Mouse (Mus musculus) intestine, postnatal 0 days (tissue): ENCODE results near the gene Herc1. TPM values are rescaled to one million over a fixed set of nuclear protein-coding genes. Genes with fewer than 3 reads are reported as not detected.

Source experiments
- ATAC-seq: fragments of 200-750 bp; cut with Nextera tagmentation; 2 replicates; pipeline ENCODE4 v1.8.0; 2017; ENCODE audit warnings: mild to moderate bottlenecking, moderate TSS enrichment, moderate library complexity
- H3K27ac ChIP-seq: fragments of 300-500 bp; sonication (generic); 2 replicates; pipeline ENCODE4 v1.5.1; 2014; ENCODE audit warnings: mild to moderate bottlenecking, low read depth, low read length, moderate library complexity
- H3K27me3 ChIP-seq: fragments of 300-500 bp; sonication (generic); replicated peaks from 2 replicates; pipeline ENCODE4 v1.6.1; 2014; ENCODE audit warnings: low read length, mixed read lengths; ENCODE audit not compliant: control insufficient read depth, insufficient read depth
- H3K36me3 ChIP-seq: fragments of 300-500 bp; sonication (generic); 2 replicates; pipeline ENCODE4 v1.6.1; 2014; ENCODE audit warnings: mild to moderate bottlenecking, moderate library complexity; ENCODE audit not compliant: control insufficient read depth, insufficient read depth
- H3K4me1 ChIP-seq: fragments of 300-500 bp; sonication (generic); replicated peaks from 2 replicates; pipeline ENCODE4 v1.6.1; 2014; ENCODE audit warnings: antibody characterized with exemption, low read length, mixed read lengths; ENCODE audit not compliant: control insufficient read depth, insufficient read depth
- H3K4me2 ChIP-seq: fragments of 300-500 bp; sonication (generic); replicated peaks from 2 replicates; pipeline ENCODE4 v1.6.1; 2014; ENCODE audit warnings: low read depth, mild to moderate bottlenecking, moderate library complexity
- H3K4me3 ChIP-seq: fragments of 300-500 bp; sonication (generic); 2 replicates; pipeline ENCODE4 v1.5.1; 2014; ENCODE audit warnings: low read depth, low read length
- H3K9ac ChIP-seq: fragments of 300-500 bp; sonication (generic); 2 replicates; pipeline ENCODE4 v1.6.1; 2014; ENCODE audit warnings: mild to moderate bottlenecking, low read depth, low read length
- H3K9me3 ChIP-seq: fragments of 300-500 bp; sonication (generic); 2 replicates; pipeline ENCODE4 v1.6.1; 2016; ENCODE audit warnings: mixed run types; ENCODE audit not compliant: control insufficient read depth
- CTCF ChIP-seq: sonication (generic); IDR thresholded peaks from 2 replicates; pipeline ENCODE4 v1.5.1; 2016; ENCODE audit warnings: low read depth, mild to moderate bottlenecking, control low read depth, antibody characterized with exemption, moderate library complexity
- WGBS: fragments of 180-500 bp; shearing (Covaris S2); extraction: QIAGEN DNeasy Blood & Tissue Kit; methylation state at CpG from one replicate; pipeline ENCODE4 v1.1.7; 2014; 5-methylcytosine and 5-hydroxymethylcytosine counted together
- polyA plus RNA-seq: library from polyadenylated mRNA; unstranded; fragments of >200 nt; fragmentation: Nextera tagmentation; extraction: Ambion mirVana; gene quantifications from 2 replicates; pipeline ENCODE4 v1.2.1, GENCODE M21; 2015

Herc1 gene
- polyA plus RNA-seq, 1 experiment from 2014 or later = 7.2 TPM

- Histone ChIP-seq H3K9ac (no peak overlapping the region), H3K36me3 (peaks cover 24% of the 10 kb centered on the region), H3K27ac (no peak overlapping the region), H3K4me3 (no peak overlapping the region), H3K9me3 (no peaks in the 10 kb centered on the region), H3K4me2 (no peak overlapping the region), H3K27me3 (no peaks in the 10 kb centered on the region), H3K4me1 (peaks cover 12% of the 10 kb centered on the region; the same call in 1 of the 2 replicates)
- no peak for ATAC-seq
- TF ChIP-seq CTCF = no peak
- 75% methylated on average over 7 of the region's 7 CpGs for WGBS
These were observed 160.1 kb downstream of the Herc1 start for GRCm38 (mm10) chr9:66510351-66510841.

- 0% methylated on average over 2 of the region's 2 CpGs for WGBS
- H3K4me1 ChIP-seq = peaks cover 12% of the 10 kb centered on the region; the same call in 1 of the 2 replicates
- peaks cover 24% of the 10 kb centered on the region for H3K36me3 ChIP-seq
- H3K9ac ChIP-seq = peak overlapping the region; percentile 79; the same call in 1 of the 2 replicates
- ATAC-seq = no peak
- H3K4me3 ChIP-seq = peak overlapping the region; percentile 63
- no peak; the same call in 1 of the 2 replicates for TF ChIP-seq CTCF
- no peaks in the 10 kb centered on the region for H3K9me3 ChIP-seq
- peak overlapping the region; percentile 94; the same call in 1 of the 2 replicates for H3K27ac ChIP-seq
- H3K4me2 ChIP-seq = peak overlapping the region; percentile 96
- no peaks in the 10 kb centered on the region for H3K27me3 ChIP-seq
These were observed 160.7 kb downstream of the Herc1 start for GRCm38 (mm10) chr9:66510944-66511343.

GRCm38 (mm10) chr9:66511580-66512350, 161.5 kb downstream of the Herc1 start:
- WGBS = under 1% methylated on average over 78 of the region's 78 CpGs
- Histone ChIP-seq H3K9me3 (no peaks in the 10 kb centered on the region), H3K4me3 (peak overlapping the region; percentile 63), H3K27ac (peak overlapping the region; percentile 94), H3K9ac (peak overlapping the region; percentile 79), H3K36me3 (peaks cover 32% of the 10 kb centered on the region), H3K4me2 (peak overlapping the region; percentile 96), H3K4me1 (peaks cover 12% of the 10 kb centered on the region; the same call in 1 of the 2 replicates), H3K27me3 (no peaks in the 10 kb centered on the region)
- ATAC-seq = peak; percentile 85
- peak; percentile 31; the same call in 1 of the 2 replicates for TF ChIP-seq CTCF

GRCm38 (mm10) chr9:66512351-66512671, 162.1 kb downstream of the Herc1 start:
- H3K4me1 ChIP-seq = peaks cover 12% of the 10 kb centered on the region; the same call in 1 of the 2 replicates
- peak overlapping the region; percentile 63 for H3K4me3 ChIP-seq
- no peaks in the 10 kb centered on the region for H3K9me3 ChIP-seq
- peak; percentile 7; the same call in 1 of the 2 replicates for TF ChIP-seq CTCF
- ATAC-seq = peak; percentile 45
- H3K36me3 ChIP-seq = peaks cover 34% of the 10 kb centered on the region
- peak overlapping the region; percentile 94 for H3K27ac ChIP-seq
- H3K4me2 ChIP-seq = peak overlapping the region; percentile 96
- 1% methylated on average over 8 of the region's 8 CpGs for WGBS
- H3K27me3 ChIP-seq = no peaks in the 10 kb centered on the region
- H3K9ac ChIP-seq = peak overlapping the region; percentile 79

- Histone ChIP-seq H3K9ac (no peak overlapping the region), H3K4me3 (no peak overlapping the region), H3K9me3 (no peaks in the 10 kb centered on the region)
These were observed 162.9 kb downstream of the Herc1 start for GRCm38 (mm10) chr9:66513150-66513549.

GRCm38 (mm10) chr9:66513661-66514255, 163.5 kb downstream of the Herc1 start:
- ATAC-seq = no peak
- Histone ChIP-seq H3K4me2 (peak overlapping the region; percentile 49), H3K4me3 (no peak overlapping the region; the same call in 1 of the 2 replicates), H3K36me3 (peaks cover 36% of the 10 kb centered on the region), H3K27ac (peak overlapping the region; percentile 55), H3K4me1 (peaks cover 12% of the 10 kb centered on the region; the same call in 1 of the 2 replicates), H3K27me3 (no peaks in the 10 kb centered on the region), H3K9me3 (no peaks in the 10 kb centered on the region), H3K9ac (no peak overlapping the region)
- no peak for TF ChIP-seq CTCF
- WGBS = 46% methylated on average over 4 of the region's 4 CpGs

More at GRCm38 (mm10) chr9:66513150-66513549, 162.9 kb downstream of the Herc1 start:
- TF ChIP-seq CTCF = peak; percentile 63
- Histone ChIP-seq H3K27me3 (no peaks in the 10 kb centered on the region), H3K4me1 (peaks cover 12% of the 10 kb centered on the region; the same call in 1 of the 2 replicates), H3K4me2 (peak overlapping the region; percentile 96), H3K36me3 (peaks cover 34% of the 10 kb centered on the region), H3K27ac (peak overlapping the region; percentile 55; the same call in 1 of the 2 replicates)
- no peak for ATAC-seq
